Mouse (Mus musculus) forebrain, embryonic 10.5 days (tissue): ENCODE data around the gene Degs2. TPM values are rescaled to one million over a fixed set of nuclear protein-coding genes. Genes with fewer than 3 reads are reported as not detected.
"Not testable (repeated sequence)": the region's sequence is repeated elsewhere in the genome, so short reads cannot be mapped to it uniquely, and the experiment has no call there.

Experiments
- DNase-seq: peaks from one replicate; pipeline ENCODE4 v3.0.0-alpha.2; 2017; ENCODE audit warnings: low spot score; ENCODE audit errors: extremely low spot score
- H3K27ac ChIP-seq: fragments of 300-500 bp; sonication (generic); 2 replicates; pipeline ENCODE4 v1.5.1; 2016; ENCODE audit warnings: mild to moderate bottlenecking
- H3K27me3 ChIP-seq: fragments of 300-500 bp; sonication (generic); 2 replicates; pipeline ENCODE4 v1.6.1; 2016; ENCODE audit warnings: mild to moderate bottlenecking; ENCODE audit not compliant: poor library complexity, severe bottlenecking
- H3K36me3 ChIP-seq: fragments of 300-500 bp; sonication (generic); replicated peaks from 2 replicates; pipeline ENCODE4 v1.6.1; 2016; ENCODE audit warnings: mild to moderate bottlenecking, moderate library complexity
- H3K4me1 ChIP-seq: fragments of 300-500 bp; sonication (generic); 2 replicates; pipeline ENCODE4 v1.6.1; 2016
- H3K4me3 ChIP-seq: fragments of 300-500 bp; sonication (generic); 2 replicates; pipeline ENCODE4 v1.5.1; 2016; ENCODE audit warnings: mild to moderate bottlenecking, moderate library complexity
- H3K9me3 ChIP-seq: fragments of 300-500 bp; sonication (generic); 2 replicates; pipeline ENCODE4 v1.6.1; 2016; ENCODE audit warnings: mild to moderate bottlenecking, moderate library complexity
- WGBS: fragments of 180-500 bp; shearing (Covaris S2); methylation state at CpG from one replicate; pipeline ENCODE4 v1.1.7; 2016; 5-methylcytosine and 5-hydroxymethylcytosine counted together
- polyA plus RNA-seq: library from polyadenylated mRNA; unstranded; fragments of >200 nt; fragmentation: Nextera tagmentation; extraction: Ambion mirVana; gene quantifications from 2 replicates; pipeline ENCODE4 v1.2.1, GENCODE M21; 2016

Degs2 gene
- polyA plus RNA-seq, 1 experiment from 2014 or later: 1.7 TPM

- no peaks in the 10 kb centered on the region for H3K36me3 ChIP-seq
- no peaks in the 10 kb centered on the region for H3K27me3 ChIP-seq
- 80% methylated on average over 5 of the region's 5 CpGs for WGBS
- no peaks in the 10 kb centered on the region for H3K9me3 ChIP-seq
- no peak for DNase-seq
- no peak overlapping the region for H3K27ac ChIP-seq
- H3K4me1 ChIP-seq: no peaks in the 10 kb centered on the region
- no peak overlapping the region for H3K4me3 ChIP-seq
Observed at GRCm38 (mm10) chr12:108715854-108716253, 13.7 kb upstream of the Degs2 start.

- not testable (repeated sequence) for H3K27ac ChIP-seq, H3K9me3 ChIP-seq, H3K27me3 ChIP-seq, H3K4me3 ChIP-seq, H3K36me3 ChIP-seq, H3K4me1 ChIP-seq, DNase-seq
- WGBS: 95% methylated on average over 14 of the region's 14 CpGs
Observed at GRCm38 (mm10) chr12:108713972-108714371, 11.9 kb upstream of the Degs2 start.

- WGBS: 82% methylated on average over 4 of the region's 4 CpGs
Observed at GRCm38 (mm10) chr12:108712481-108712880, 10.4 kb upstream of the Degs2 start.

GRCm38 (mm10) chr12:108710861-108711615, 8.9 kb upstream of the Degs2 start:
- no peaks in the 10 kb centered on the region for H3K4me1 ChIP-seq
- H3K36me3 ChIP-seq: no peaks in the 10 kb centered on the region
- no peak overlapping the region for H3K27ac ChIP-seq
- no peaks in the 10 kb centered on the region for H3K9me3 ChIP-seq
- no peak for DNase-seq
- H3K27me3 ChIP-seq: no peaks in the 10 kb centered on the region
- H3K4me3 ChIP-seq: no peak overlapping the region
- WGBS: 89% methylated on average over 9 of the region's 9 CpGs

More at GRCm38 (mm10) chr12:108712481-108712880, 10.4 kb upstream of the Degs2 start:
- H3K9me3 ChIP-seq: no peaks in the 10 kb centered on the region
- no peak for DNase-seq
- no peaks in the 10 kb centered on the region for H3K36me3 ChIP-seq
- no peak overlapping the region for H3K4me3 ChIP-seq
- H3K27ac ChIP-seq: no peak overlapping the region
- H3K27me3 ChIP-seq: no peaks in the 10 kb centered on the region
- H3K4me1 ChIP-seq: no peaks in the 10 kb centered on the region

GRCm38 (mm10) chr12:108709964-108710765, 8.1 kb upstream of the Degs2 start:
- no peaks in the 10 kb centered on the region for H3K36me3 ChIP-seq
- no peaks in the 10 kb centered on the region for H3K4me1 ChIP-seq
- no peak overlapping the region for H3K27ac ChIP-seq
- no peaks in the 10 kb centered on the region for H3K27me3 ChIP-seq
- no peak for DNase-seq
- no peak overlapping the region for H3K4me3 ChIP-seq
- 89% methylated on average over 6 of the region's 6 CpGs for WGBS
- no peaks in the 10 kb centered on the region for H3K9me3 ChIP-seq

- no peak for DNase-seq
- Histone ChIP-seq H3K27me3 (peaks cover 7% of the 10 kb centered on the region), H3K36me3 (no peaks in the 10 kb centered on the region), H3K4me1 (no peaks in the 10 kb centered on the region), H3K9me3 (no peaks in the 10 kb centered on the region), H3K4me3 (no peak overlapping the region), H3K27ac (no peak overlapping the region)
- 90% methylated on average over 6 of the region's 6 CpGs for WGBS
Observed at GRCm38 (mm10) chr12:108709386-108709785, 7.3 kb upstream of the Degs2 start.

- Histone ChIP-seq H3K9me3 (no peaks in the 10 kb centered on the region), H3K4me3 (no peak overlapping the region), H3K36me3 (no peaks in the 10 kb centered on the region), H3K27me3 (peaks cover 40% of the 10 kb centered on the region), H3K4me1 (peaks cover 13% of the 10 kb centered on the region), H3K27ac (no peak overlapping the region)
- WGBS: 57% methylated on average over 7 of the region's 7 CpGs
- no peak for DNase-seq
Observed at GRCm38 (mm10) chr12:108706129-108706528, 4.0 kb upstream of the Degs2 start.

- WGBS: 89% methylated on average over 6 of the region's 6 CpGs
- H3K36me3 ChIP-seq: no peaks in the 10 kb centered on the region
- DNase-seq: no peak
- H3K9me3 ChIP-seq: no peaks in the 10 kb centered on the region
- no peak overlapping the region for H3K4me3 ChIP-seq
- no peak overlapping the region for H3K27ac ChIP-seq
- peaks cover 13% of the 10 kb centered on the region for H3K4me1 ChIP-seq
- peaks cover 46% of the 10 kb centered on the region for H3K27me3 ChIP-seq
Observed at GRCm38 (mm10) chr12:108705486-108705885, 3.4 kb upstream of the Degs2 start.

- Histone ChIP-seq H3K4me3 (no peak overlapping the region), H3K27me3 (peaks cover 56% of the 10 kb centered on the region), H3K4me1 (peaks cover 18% of the 10 kb centered on the region), H3K9me3 (no peaks in the 10 kb centered on the region), H3K36me3 (no peaks in the 10 kb centered on the region), H3K27ac (no peak overlapping the region)
- DNase-seq: no peak
- WGBS: 57% methylated on average over 2 of the region's 2 CpGs
Observed at GRCm38 (mm10) chr12:108701221-108701620, 894 bp downstream of the Degs2 start.

- Histone ChIP-seq H3K27me3 (peaks cover 55% of the 10 kb centered on the region), H3K4me1 (peaks cover 18% of the 10 kb centered on the region), H3K27ac (no peak overlapping the region), H3K4me3 (no peak overlapping the region), H3K9me3 (no peaks in the 10 kb centered on the region), H3K36me3 (no peaks in the 10 kb centered on the region)
- DNase-seq: no peak
- WGBS: 76% methylated on average over 5 of the region's 5 CpGs
Observed at GRCm38 (mm10) chr12:108700037-108700436, 2.1 kb downstream of the Degs2 start.

- H3K36me3 ChIP-seq: no peaks in the 10 kb centered on the region
- DNase-seq: no peak
- no peak overlapping the region for H3K4me3 ChIP-seq
- WGBS: 84% methylated on average over 10 of the region's 10 CpGs
- H3K4me1 ChIP-seq: peaks cover 20% of the 10 kb centered on the region
- peaks cover 50% of the 10 kb centered on the region for H3K27me3 ChIP-seq
- no peaks in the 10 kb centered on the region for H3K9me3 ChIP-seq
- H3K27ac ChIP-seq: no peak overlapping the region
Observed at GRCm38 (mm10) chr12:108699576-108699975, 2.5 kb downstream of the Degs2 start.

- Histone ChIP-seq H3K27me3 (peaks cover 43% of the 10 kb centered on the region), H3K27ac (no peak overlapping the region), H3K4me3 (no peak overlapping the region), H3K36me3 (no peaks in the 10 kb centered on the region), H3K4me1 (peaks cover 25% of the 10 kb centered on the region), H3K9me3 (no peaks in the 10 kb centered on the region)
- DNase-seq: no peak
- WGBS: 84% methylated on average over 11 of the region's 11 CpGs
Observed at GRCm38 (mm10) chr12:108698697-108699471, 3.2 kb downstream of the Degs2 start.
